Mouse (Mus musculus) telencephalon, adult 2 months (tissue): ENCODE results near the gene Zfp36l2.
"Not testable (repeated sequence)": the region's sequence is repeated elsewhere in the genome, so short reads cannot be mapped to it uniquely, and the experiment has no call there.

Source experiments
- DNase-seq: peaks from one replicate; pipeline ENCODE4 v3.0.0-alpha.2; 2011; ENCODE audit warnings: low read depth, low spot score

Zfp36l2 gene

DNA sequence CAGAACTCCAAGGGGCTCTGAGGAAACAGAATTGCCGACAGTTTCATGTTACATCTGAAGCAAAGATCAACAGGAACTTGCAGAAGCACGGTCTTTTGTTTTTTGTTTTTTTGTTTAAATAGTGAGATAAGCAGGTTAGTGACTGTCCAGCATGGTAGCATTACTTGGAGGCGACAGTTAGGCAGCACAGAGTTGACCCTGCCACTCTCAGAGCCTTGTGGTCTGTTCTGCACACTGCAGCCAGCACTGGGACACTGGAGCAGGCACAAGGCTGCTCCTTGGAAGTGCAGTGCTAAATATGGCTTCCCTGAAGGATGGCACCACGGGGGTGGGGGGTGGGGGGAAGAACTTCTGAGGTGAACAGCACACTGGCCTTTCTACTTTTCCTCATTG is 7.3 kb upstream of the Zfp36l2 start:
- DNase-seq = no peak

DNA sequence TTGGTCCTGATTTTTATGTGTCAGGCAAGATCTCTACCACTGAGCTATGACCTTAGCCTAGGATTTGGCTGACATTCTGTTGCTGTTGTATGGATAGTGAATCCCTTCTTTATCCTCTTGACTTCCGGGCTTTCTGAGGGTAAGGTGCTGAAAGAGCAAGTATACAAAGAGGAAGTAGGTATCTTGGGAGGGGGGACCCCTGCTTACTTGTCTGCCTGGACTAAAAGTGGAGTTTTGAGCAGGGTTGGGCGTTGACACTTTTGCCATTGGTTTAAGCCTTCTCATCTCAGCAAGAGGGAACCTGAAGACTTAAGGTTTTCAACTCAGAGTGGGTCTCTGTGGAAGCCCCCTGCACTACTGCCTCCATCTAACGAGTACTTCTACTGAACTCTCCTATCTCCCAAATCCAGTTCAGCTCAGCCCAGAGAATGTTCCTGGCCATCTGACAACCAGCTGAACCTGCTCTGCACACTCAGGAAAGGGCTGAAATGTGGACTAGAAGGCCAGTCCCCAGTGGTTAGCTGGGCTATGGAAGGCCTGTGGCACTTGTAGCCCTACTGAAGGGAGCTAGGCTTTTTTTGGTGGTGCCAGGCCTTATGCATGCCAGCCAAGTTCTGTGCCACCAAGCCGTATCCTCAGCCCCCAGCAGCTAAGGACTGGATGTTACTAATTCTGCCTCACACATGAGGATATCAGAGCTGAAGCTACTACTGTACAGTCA is 6.7 kb upstream of the Zfp36l2 start:
- DNase-seq = no peak

DNA sequence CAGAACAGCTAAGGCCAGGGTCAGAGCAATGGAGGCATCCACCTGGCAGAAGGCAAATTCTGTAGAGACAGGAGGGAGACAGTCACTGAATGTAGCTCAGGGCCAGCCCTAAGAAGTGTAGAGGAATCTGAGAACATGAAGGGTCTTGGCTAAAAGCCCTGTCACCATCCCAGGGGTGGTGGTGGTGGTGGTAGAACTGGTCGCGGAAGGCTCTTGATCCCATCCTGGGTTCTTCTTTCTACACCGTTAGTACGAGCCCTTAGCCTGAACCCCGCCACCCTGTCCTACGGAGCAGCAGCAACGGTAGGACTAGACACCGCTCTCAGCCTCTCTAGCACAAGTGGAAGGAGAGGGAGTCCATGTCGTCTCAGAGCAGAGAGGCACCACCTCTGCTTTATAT is 5.7 kb upstream of the Zfp36l2 start:
- DNase-seq = no peak

DNA sequence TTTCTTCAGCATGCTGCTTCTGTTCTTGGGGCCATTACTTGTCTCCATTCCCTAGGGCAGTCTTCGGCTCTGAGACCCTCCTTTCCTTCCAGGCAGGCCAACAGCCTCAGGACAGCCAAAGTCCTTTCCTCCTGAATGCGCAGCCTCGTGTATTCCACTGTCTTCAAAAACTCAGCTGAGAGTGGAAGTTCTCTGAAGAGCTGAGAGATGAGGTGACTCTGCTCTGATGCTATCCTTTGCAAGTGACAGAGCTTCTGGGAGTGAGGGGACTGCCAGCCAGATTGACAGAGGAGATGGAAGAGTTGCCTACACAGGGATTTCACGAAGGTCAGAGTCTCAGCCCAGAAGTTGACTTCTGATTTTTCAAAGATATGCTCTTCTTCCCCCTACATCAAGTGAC is 4.2 kb upstream of the Zfp36l2 start:
- no peak for DNase-seq

DNA sequence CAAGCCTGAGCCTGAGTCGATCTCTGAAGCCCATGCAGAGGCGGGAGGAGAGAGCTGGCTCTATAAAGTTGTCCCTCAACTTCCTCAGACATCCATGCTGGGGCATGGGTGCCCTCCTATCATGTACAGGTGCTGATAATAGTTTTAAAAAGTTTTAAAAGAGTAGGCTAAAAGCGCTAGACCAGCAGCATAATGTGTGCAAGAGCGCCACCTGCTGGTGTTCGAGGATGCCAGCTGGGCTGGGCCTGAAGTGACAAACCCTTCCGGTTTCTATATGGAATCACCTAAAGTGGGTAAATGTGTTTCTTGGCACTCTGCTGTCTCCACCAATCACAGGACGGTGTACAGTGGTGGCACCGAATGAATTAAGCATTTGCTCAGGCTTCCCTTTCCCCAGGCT is 3.1 kb upstream of the Zfp36l2 start:
- DNase-seq = no peak

DNA sequence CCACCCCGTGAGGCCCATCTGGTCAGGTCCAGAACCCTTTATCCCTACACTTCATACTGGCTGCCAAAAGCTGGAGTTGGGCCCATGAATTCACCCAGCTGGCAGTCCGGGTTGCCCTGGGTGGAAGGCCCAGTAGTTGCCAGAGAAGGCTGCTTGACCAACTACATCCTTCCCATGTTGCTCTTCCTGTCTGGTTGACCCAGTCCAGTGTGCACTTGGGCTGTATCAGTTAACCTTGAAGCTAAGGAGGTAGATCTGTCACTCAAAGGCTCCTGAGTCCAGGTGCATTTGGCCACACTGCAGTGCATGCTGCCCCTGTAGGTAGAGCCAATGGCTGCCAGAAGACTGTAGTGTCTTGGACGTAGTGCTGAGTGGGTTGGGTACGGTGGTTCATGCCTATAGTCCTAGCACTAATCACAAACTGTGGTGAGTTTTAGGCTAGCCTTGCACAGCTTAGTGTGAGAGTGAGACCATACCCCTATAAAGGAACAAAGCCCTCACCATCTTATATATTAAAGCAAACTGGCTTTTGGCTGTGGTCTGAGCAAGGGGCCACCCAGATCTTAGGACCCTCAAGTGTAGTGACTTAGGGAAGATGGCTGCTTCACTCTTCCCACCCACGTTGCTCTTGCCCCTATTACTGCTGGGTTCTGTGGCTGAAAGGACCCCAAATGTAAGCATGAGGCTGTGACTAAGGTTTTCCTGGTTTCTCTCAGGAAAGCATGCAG is 1.5 kb upstream of the Zfp36l2 start:
- no peak for DNase-seq

DNA sequence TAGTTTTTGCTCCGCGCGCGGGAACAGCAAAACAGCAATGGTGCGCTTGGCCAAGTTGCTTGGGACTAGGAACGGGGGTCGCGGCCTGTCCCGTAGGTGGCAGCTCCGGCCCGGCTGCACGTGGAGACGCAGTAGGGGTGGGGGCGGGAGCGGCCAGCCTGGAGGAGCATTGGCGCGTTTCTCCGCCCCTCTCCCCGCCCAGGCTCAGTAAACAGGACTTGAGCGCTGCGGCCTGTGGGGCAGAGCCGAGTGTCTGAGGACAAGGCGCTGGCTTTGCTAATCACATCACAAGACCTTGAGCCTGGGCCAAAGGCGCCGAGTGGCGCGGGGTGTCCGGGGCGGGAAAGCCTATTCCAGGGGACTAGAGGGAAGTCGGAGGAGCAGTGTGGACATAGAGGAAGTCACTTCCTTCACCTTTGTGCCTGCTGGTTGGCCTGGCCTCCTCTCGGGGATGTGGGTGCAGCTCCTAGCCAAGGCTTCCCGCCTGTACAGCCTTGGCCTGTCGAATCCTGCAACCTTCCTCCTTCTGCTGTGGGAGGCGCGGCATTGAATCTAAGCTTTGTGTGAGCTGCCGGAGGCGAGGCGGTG is 721 bp upstream of the Zfp36l2 start:
- DNase-seq = no peak

DNA sequence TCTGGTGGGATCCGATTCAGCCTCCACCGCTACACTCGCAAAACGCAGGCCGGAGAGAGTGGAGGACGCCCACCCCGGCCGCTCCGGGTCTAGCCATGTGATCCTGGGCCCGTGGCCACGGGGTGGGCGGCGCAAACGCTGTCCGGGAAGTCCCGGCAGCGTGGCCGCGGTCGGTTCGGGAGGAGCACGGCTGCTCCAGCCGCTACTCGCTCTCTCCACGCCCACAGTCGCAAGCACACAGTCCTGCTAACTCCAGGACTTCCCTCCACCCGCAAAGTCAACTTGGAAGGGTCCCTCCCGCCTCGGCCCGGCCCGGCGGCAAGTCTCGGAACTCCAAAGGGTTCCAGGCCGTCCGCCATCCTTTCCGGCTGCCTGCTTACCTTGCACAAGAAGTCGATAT is 483 bp downstream of the Zfp36l2 start:
- not testable (repeated sequence) for DNase-seq

DNA sequence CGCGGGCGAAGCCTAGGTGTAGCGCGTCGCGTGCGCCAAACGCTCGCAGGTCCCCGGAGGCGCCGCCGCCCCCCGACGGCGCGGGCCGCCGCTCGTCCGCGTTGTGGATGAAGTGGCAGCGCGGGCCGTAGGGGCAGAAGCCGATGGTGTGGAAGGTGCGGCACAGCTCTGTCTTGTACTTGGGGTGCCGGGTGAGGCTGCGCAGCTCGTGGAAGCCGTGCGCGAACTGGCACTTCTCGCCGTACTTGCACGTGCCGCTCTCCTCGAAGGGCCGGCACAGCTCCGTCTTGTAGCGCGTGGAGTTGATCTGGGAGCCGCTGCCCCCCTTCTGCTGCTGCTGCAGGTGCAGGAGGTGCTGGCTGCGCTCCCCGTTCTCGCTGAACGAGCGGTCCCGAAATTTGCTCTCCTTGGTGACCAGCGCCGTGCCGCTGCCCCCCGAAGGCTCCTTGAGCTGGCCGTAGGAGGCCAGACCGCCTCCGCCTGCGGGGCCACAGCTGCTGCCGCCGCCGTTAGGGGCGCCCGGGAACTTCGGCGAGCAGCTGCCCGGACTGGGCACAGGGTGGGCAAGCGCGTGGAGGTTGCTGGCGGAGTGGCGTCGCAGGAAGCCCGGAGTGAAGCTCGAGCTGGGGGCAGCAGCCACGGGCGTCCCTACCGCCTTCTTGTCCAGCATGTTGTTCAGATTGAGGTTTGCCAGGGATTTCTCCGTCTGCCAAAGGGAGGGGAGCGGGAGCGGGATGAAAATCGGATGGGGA is 1.1 kb downstream of the Zfp36l2 start:
- no peak for DNase-seq

DNA sequence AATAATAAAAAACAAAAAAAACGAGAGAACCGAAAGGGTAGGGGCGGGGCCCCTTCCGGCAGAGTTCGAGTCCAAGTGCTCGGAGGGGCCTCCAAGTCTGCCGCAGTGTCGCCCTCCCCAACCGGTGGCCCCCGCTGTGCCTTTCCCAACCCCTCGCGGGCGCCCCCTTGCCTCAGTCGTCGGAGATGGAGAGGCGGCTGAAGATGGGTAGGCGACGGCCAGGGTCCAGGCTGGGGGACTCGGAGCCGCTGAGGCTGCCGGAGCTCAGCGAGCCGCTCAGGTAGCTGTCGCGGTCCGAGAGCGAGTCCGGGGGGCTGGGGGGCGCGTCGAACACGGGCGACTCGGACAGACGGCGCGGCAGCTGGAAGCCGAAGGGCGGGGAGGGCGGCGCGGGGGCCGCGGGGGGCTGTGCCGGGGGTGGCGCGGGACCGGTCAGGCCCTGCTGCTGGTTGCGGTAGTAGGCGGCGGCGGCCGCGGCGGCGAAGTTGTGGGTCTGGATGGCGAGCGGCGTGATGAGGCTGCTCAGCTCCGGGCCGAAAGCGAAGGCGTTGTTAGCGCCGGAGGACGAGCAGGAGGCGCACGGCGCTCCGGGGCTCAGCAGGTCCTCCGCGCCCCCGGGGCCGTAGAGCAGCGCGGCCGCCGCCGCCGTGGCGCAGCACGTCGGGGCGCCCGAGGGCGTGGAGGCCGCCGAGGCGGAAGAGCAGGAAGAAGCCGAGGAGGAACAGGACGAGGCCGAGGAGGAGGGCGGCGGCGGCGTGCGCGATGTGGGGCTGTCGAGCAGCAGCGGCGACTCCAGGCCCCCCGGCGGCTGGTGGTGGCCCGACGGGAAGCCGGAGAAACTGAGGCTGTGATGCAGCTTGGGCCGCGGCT is 1.9 kb downstream of the Zfp36l2 start:
- no peak for DNase-seq

DNA sequence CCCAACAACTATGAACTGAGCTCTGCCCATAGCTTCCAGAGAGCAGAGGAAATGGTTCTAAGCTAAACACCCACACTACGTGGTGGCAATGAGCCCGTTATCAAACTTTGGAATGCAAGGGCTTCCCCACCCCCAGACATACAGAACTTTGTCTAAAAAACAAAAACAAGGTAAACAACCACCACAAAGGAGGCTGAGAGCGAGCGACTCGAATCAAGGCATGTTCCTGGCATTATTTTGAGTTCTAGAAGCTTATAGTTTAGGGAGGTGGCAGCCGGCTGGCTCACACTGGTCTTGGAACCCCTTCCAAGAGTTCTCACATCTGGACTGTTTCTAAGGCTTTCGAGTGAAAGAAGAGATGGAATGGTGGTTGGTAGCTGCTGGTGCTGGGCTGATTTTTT is 2.7 kb downstream of the Zfp36l2 start:
- no peak for DNase-seq

DNA sequence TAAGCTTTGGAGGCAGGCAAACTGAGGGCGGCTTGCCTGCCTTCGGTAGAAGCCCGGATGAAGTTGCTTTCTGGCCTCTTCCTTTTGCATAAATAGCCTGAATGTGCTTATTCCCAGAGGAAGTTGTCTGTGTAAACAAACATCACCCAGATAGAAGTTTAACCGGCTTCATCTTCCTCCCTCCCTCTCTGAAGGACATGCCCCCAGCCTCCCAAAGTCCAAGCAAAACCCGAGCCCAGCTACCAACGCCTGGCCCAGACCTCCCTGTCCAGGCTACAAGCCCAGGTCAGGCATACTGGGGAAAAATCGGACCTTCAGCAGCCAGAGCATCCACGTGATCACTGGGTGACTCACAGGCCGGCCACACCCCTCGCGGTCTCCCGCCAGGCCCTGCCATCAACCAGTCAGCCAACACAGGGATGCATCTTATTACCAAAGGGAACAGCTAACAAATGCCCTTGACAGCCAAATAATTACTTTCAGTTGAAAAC is 4.4 kb downstream of the Zfp36l2 start:
- DNase-seq = no peak

DNA sequence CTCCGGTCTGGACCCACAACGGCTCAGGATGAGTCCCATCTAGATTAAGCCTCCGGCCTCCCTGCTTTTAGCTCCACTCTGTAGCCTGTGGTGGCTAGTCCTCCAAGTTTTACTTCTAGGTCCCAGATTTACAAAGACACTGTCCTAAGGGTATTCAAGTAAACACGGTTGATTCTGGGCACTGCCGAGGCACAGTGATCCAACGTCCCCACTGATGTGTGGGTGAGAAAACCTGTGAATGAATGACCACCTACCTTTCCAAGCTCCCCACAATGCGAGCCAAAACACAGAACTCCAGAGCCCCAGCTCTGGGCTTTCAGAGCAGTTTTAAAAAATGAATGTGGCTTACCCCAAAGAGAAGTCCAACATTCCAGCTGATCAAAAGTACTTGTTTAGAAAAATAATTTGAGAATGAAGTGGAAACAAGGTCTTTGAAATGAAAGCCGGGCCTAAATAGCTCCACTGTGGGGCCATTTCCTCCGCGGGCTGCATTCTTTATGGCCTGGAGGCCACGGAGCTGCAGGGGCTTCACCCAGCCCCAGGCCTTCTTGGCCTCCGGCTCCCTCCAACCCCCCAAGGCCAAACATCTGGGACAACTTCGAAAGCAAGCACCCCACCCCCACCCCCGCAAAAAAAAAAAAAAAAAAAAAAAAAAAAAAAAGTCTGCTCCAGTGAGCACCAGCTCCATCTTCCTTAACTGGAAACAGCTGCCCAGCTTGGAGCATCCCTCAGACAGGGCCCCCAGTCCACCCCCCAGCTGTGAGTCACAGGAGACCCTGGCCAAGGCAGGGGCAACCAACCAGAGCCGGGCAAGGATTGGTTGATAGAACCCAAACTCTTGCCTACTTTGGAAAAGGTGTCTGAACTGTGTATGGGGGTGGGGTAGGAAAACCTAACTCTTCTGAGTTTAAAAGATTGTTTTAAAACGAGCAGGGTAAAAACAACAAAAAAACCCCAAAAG is 5.2 kb downstream of the Zfp36l2 start:
- no peak for DNase-seq

DNA sequence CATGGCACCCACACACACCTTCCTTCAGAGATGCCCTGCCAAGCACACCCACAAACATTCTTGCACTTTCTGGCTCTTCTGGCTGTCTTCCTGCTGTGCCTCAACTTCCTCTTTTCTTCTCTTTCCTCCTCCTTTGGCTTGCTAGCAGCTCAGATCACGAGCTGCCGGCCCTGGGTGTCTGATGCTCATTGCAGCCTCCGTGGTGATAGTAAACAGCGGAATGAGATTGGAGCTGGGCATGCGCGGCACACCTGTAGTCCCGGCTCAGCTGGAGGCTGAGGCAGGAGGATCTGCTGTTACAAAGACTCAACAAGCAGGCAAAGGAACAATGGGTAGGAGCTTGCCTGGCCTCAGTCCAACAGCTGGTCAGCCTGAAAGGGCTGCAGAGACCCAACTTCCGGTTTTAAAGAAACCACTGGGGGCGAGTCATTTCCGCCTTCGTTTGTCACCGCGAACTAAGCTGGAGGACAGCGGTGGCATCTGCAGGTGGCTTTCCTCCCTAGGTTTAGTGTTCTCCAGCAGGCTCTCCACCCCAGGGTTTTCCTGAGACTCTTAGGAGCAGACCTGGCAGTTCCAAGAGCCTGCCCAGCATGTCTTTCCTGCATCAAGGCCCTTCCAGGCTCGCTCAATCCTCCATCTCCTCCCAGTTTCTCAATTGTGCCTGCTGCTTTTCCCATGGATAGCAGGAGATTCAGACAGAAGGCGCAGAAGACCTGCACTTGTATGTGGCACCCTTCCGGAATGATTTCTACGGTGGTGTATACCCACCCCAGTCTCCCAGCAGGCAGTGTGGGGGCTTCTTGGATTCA is 6.0 kb downstream of the Zfp36l2 start:
- DNase-seq = no peak

DNA sequence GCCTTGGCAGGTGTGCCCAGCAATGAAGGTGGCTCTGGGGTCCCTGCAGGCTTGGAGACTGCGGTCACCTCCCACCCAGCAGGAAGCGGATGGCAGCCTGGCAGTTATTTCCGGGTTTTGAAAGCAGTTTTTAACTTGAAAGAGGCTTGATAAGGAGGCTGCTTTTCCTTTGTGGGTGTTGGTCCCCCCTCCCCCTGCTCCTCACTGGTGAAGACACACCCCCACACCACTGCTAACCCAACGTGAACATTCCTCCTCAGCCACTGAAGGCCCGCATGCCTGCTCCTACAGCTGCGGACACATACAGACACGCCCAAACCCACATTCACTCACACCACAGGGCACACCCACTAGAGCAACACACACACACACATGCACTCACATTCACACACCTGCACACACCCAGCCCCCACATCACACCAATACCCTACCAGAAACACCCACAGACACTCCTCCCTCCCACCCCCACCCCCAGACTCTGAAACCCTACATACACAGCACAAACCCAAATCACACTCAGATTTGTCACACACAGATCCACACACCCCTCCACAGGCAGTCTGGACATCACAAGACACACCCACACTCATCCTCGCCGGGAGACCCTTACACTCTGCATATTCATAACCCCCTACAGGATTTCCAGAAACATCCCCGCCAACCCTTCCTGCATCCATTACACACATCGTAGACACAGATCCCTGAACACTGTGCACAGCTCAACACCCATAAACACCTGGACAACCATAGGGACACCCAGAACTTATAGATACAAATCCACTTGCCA is 6.8 kb downstream of the Zfp36l2 start:
- no peak for DNase-seq

DNA sequence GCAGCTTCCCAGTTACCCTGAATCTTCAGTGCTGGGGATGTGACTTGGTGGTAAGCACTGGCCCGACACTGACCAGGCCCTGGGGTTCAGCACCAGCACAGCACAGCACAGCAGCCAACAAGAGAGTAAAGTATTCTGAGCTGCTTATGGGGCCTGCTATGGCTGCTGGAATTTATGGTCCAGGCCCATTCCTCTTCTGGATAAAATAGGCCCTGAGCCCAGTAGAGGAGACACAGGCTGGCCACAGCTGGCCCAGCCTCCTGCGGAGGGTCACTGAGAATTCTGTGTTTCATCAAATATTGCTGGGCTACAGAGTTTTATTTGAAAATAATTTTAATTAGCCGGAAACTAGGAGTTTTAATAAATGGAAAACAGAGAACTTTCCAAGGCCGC is 7.8 kb downstream of the Zfp36l2 start:
- DNase-seq = no peak

DNA sequence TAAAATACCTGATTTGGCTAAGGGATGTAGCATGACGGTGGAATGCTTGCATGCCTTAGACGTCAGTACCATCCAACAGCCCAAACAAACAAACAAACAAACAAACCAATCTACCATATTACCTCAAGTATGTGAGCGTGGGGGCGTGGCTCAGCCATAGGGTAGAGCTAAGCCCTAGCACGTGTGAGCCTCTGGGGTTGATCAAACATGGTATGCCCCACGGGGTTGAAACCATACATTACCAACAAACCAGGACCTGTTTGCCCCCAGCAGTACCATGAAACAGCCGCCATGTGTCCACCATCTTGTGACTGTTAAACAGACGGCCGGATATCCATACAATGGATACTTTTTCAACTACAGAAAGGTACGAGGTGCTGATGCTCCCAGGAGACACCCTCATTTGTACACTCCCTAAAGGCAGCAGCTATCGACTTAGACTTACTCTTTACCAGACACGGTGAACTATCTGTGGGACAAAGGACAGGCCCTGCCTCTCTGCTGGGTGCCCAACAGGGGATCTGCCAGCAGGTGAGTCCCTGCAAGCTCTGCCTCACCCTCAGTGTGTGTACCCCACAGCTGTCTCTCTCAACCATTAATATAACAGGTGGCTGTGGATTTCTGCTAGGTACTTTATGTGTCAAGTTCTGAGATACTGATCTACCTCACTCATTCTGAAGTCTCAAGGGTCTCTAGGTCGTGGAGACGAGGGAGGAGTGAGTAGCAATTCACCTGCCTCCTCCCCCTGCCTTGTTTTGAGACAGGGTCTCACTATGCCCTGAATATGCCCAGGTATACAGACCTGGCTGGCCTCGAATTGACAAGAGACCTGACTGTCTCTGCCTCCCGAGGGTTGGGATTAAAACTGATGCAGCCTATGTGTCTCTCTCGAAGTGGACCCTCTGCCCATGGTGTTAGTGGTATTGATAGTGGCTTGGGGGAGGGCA is 8.4 kb downstream of the Zfp36l2 start:
- no peak for DNase-seq
